Mouse (Mus musculus): ENCODE measurements around the gene Itpkc.

DNA sequence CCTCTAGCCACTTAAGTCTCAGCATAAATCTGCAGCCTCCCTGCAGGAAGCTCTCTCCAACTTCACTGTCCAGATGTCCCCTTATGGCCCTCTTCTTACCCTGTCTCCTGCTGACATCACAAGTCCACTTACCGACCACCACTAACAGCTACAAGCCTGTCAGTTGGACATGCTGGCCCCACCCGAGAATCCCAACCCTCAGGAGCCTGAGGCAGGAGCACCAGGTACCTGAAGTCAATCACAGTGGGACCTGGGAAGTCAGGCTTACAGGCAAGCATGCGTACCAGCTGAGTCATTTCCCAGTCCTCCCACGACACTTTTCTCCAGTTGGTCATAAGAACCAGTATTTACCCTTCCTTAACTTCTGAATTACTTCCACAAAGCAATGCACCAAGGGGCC is 34.7 kb downstream of the Itpkc start:
- TF ChIP-seq CTCF (IDR thresholded peaks at IDR 0.05; ENCODE audit: borderline replicate concordance, control insufficient read depth, extremely low read depth, insufficient read depth, low read length, poor library complexity) (no peak), POLR2A (IDR thresholded peaks at IDR 0.05; ENCODE audit: control insufficient read depth, extremely low read depth, insufficient read depth, low read length, poor library complexity) (no peak)

Data from thymus, adult 2 months (tissue).